Mouse (Mus musculus): ENCODE data around the gene Dusp6. TPM values are rescaled to one million over a fixed set of nuclear protein-coding genes. Genes with fewer than 3 reads are reported as not detected.

Dusp6 gene
- total RNA-seq, 2 experiments from 2014 or later: 26.7 to 27.7 TPM

GRCm38 (mm10) chr10:99268421-99269300 lies 5.6 kb downstream of the Dusp6 start:
- intact Hi-C loops (cut with DNase I; ENCODE audit: low total_unique reads): no loop called here
- peak; percentile 58 for DNase-seq

- intact Hi-C loops (cut with DNase I; ENCODE audit: low total_unique reads): no loop called here
- DNase-seq: peak; percentile 28
Observed at GRCm38 (mm10) chr10:99269301-99269701, 6.3 kb downstream of the Dusp6 start.

- intact Hi-C loops (cut with DNase I; ENCODE audit: low total_unique reads): no loop called here
- no peak for DNase-seq
Observed at GRCm38 (mm10) chr10:99269704-99270103, 6.7 kb downstream of the Dusp6 start.

- intact Hi-C loops (cut with DNase I; ENCODE audit: low total_unique reads): no loop called here
- peak; percentile 42 for DNase-seq
Observed at GRCm38 (mm10) chr10:99270406-99270805, 7.4 kb downstream of the Dusp6 start.

GRCm38 (mm10) chr10:99271016-99271415 lies 8.0 kb downstream of the Dusp6 start:
- intact Hi-C loops (cut with DNase I; ENCODE audit: low total_unique reads): no loop called here
- no peak for DNase-seq

GRCm38 (mm10) chr10:99273006-99273405 lies 10.0 kb downstream of the Dusp6 start:
- intact Hi-C loops (cut with DNase I; ENCODE audit: low total_unique reads): no loop called here
- DNase-seq: no peak

GRCm38 (mm10) chr10:99274640-99275039 lies 11.6 kb downstream of the Dusp6 start:
- intact Hi-C loops (cut with DNase I; ENCODE audit: low total_unique reads): no loop called here
- DNase-seq: no peak

GRCm38 (mm10) chr10:99279067-99279880 lies 16.2 kb downstream of the Dusp6 start:
- intact Hi-C loops (cut with DNase I; ENCODE audit: low total_unique reads): no loop called here
- DNase-seq: no peak

GRCm38 (mm10) chr10:99283981-99284385 lies 21.0 kb downstream of the Dusp6 start:
- intact Hi-C loops (cut with DNase I; ENCODE audit: low total_unique reads): no loop called here
- no peak for DNase-seq

GRCm38 (mm10) chr10:99284918-99285317 lies 21.9 kb downstream of the Dusp6 start:
- intact Hi-C loops (cut with DNase I; ENCODE audit: low total_unique reads): no loop called here
- DNase-seq: no peak

- intact Hi-C loops (cut with DNase I; ENCODE audit: low total_unique reads): no loop called here
- no peak for DNase-seq
Observed at GRCm38 (mm10) chr10:99285759-99286158, 22.7 kb downstream of the Dusp6 start.

- intact Hi-C loops (cut with DNase I; ENCODE audit: low total_unique reads): no loop called here
- no peak for DNase-seq
Observed at GRCm38 (mm10) chr10:99286213-99286612, 23.2 kb downstream of the Dusp6 start.

- no peak for DNase-seq
- intact Hi-C loops (cut with DNase I; ENCODE audit: low total_unique reads): no loop called here
Observed at GRCm38 (mm10) chr10:99286787-99287186, 23.8 kb downstream of the Dusp6 start.

GRCm38 (mm10) chr10:99287206-99287605 lies 24.2 kb downstream of the Dusp6 start:
- no peak for DNase-seq
- intact Hi-C loops (cut with DNase I; ENCODE audit: low total_unique reads): no loop called here

GRCm38 (mm10) chr10:99289176-99289575 lies 26.1 kb downstream of the Dusp6 start:
- no peak for DNase-seq
- intact Hi-C loops (cut with DNase I; ENCODE audit: low total_unique reads): no loop called here

- intact Hi-C loops (cut with DNase I; ENCODE audit: low total_unique reads): no loop called here
- no peak for DNase-seq
Observed at GRCm38 (mm10) chr10:99293111-99293640, 30.1 kb downstream of the Dusp6 start.

GRCm38 (mm10) chr10:99297721-99298120 lies 34.7 kb downstream of the Dusp6 start:
- DNase-seq: no peak
- intact Hi-C loops (cut with DNase I; ENCODE audit: low total_unique reads): no loop called here

GRCm38 (mm10) chr10:99298328-99299295 lies 35.6 kb downstream of the Dusp6 start:
- no peak for DNase-seq
- intact Hi-C loops (cut with DNase I; ENCODE audit: low total_unique reads): no loop called here

- intact Hi-C loops (cut with DNase I; ENCODE audit: low total_unique reads): no loop called here
- no peak for DNase-seq
Observed at GRCm38 (mm10) chr10:99299303-99299702, 36.3 kb downstream of the Dusp6 start.

All from gastrocnemius, postnatal 14 days (tissue).